Mouse (Mus musculus): ENCODE data around the gene Rb1. TPM values are rescaled to one million over a fixed set of nuclear protein-coding genes. Genes with fewer than 3 reads are reported as not detected.

Rb1 gene
- polyA plus RNA-seq, 1 experiment from 2014 or later = 15.4 TPM

DNA sequence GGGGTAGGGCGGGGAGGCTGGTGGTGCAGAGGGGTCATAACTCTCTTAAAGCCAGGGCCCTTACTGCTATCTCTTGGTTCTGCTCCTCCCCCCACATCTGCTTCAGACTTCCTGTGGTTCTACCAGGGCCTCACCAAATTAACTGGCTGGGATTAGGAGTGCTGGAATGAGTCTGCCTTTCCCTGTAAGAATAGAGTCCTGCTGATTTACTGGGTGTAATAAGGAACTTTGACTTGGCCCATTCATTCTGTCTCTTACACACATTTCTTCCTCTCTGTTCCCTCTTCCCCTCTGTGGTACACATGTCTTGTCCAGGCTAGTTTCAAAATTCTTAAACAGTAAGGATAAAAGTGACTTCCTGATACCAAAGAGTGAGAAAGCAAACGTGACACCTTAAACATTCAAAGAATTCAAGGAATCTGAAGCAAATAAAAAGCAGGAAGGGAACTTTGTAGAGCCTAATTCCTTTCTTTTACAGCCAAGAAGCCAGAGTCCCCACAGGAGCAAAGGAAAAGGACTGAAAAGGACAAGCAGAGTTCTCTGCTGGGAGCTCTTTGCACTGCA is 91.1 kb downstream of the Rb1 start:
- Histone ChIP-seq H3K4me3 (ENCODE audit: low read depth, low read length) (no peak overlapping the region), H3K4me2 (replicated peaks; ENCODE audit: low read depth) (no peak overlapping the region), H3K36me3 (ENCODE audit: control insufficient read depth, insufficient read depth, low read length) (no peaks in the 10 kb centered on the region), H3K27me3 (ENCODE audit: control insufficient read depth, insufficient read depth, low read length) (no peaks in the 10 kb centered on the region), H3K27ac (replicated peaks) (peak overlapping the region; percentile 69), H3K4me1 (replicated peaks; ENCODE audit: control insufficient read depth, insufficient read depth) (peaks cover 3% of the 10 kb centered on the region), H3K9ac (ENCODE audit: low read length) (no peak overlapping the region), H3K9me3 (ENCODE audit: control insufficient read depth, low read length) (no peaks in the 10 kb centered on the region)
- WGBS = 26% methylated on average over 2 of the region's 2 CpGs
- DNase-seq (ENCODE audit: low spot score) (no peak), ATAC-seq (ENCODE audit: low FRiP score, low TSS enrichment) (no peak)
- no peak for TF ChIP-seq EP300 (optimal IDR thresholded peaks at IDR 0.05)
- no peak for TF ChIP-seq CTCF (IDR thresholded peaks at IDR 0.05; ENCODE audit: low read depth)

DNA sequence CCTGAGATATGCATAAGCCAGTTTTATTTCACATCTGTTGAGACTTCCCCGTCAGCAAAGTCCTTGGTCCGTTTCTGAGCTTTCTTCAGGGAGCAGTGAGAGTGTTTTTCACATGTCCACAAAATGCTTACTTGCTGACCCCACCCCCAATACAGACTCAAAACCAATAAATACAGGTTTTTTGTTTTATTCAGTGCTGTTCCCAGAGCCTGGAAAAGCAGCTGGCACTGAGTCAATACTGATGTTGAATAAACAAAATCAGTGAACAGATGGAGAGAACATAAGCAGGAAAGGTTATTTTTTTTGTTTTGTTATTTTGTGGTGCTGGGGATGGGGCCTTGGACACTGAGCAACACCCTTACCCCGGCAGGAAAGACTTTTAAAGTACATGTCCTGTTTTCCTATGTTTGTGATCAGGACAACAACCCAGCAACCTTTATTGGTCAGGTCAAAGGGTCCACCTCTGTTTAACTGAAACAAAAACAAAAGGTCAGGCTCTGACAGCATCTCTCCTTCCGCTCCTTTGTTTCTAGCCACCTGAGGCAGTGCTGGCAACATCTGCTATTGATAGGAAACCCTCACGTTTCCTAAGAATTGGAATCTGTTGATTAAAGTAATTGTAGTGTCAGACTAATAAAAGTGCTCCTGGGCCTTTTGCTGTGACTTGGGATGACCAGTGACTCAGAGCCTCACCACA is 94.2 kb downstream of the Rb1 start:
- no peaks in the 10 kb centered on the region for H3K27me3 ChIP-seq (ENCODE audit: control insufficient read depth, insufficient read depth, low read length)
- H3K36me3 ChIP-seq (ENCODE audit: control insufficient read depth, insufficient read depth, low read length) = no peaks in the 10 kb centered on the region
- no peak overlapping the region for H3K4me2 ChIP-seq (replicated peaks; ENCODE audit: low read depth)
- DNase-seq (ENCODE audit: low spot score) (no peak), ATAC-seq (ENCODE audit: low FRiP score, low TSS enrichment) (no peak)
- H3K4me1 ChIP-seq (replicated peaks; ENCODE audit: control insufficient read depth, insufficient read depth) = peaks cover 3% of the 10 kb centered on the region
- 0 out of 2 replicates have a peak overlapping the region, but pooled peaks have one; percentile 8 for H3K27ac ChIP-seq (replicated peaks)
- 32% methylated on average over 5 of the region's 5 CpGs for WGBS
- no peaks in the 10 kb centered on the region for H3K9me3 ChIP-seq (ENCODE audit: control insufficient read depth, low read length)
- no peak overlapping the region for H3K4me3 ChIP-seq (ENCODE audit: low read depth, low read length)
- TF ChIP-seq EP300 (optimal IDR thresholded peaks at IDR 0.05) (no peak), CTCF (IDR thresholded peaks at IDR 0.05; ENCODE audit: low read depth) (no peak)
- no peak overlapping the region for H3K9ac ChIP-seq (ENCODE audit: low read length)

DNA sequence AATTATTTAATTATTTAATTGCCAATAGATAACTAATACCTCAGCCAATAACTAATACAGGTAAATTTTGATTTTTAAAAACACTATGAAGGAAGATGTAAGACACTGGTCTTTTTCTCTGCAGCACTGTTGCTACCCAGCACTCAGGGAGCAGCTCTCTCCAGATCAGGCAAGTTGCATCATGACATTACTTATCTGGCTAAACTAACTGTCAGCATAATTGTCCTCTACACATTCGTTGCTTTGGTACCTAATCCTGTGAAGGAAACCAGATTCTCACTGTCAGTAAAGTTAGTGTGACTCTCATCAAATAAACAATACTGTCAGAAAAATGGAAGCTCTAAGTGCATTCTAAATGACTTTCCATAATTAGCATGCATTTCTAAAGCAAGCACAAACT is 98.8 kb downstream of the Rb1 start:
- TF ChIP-seq EP300 (optimal IDR thresholded peaks at IDR 0.05) = no peak
- no peak for TF ChIP-seq CTCF (IDR thresholded peaks at IDR 0.05; ENCODE audit: low read depth)
- Histone ChIP-seq H3K4me3 (ENCODE audit: low read depth, low read length) (no peak overlapping the region), H3K36me3 (ENCODE audit: control insufficient read depth, insufficient read depth, low read length) (no peaks in the 10 kb centered on the region), H3K27me3 (ENCODE audit: control insufficient read depth, insufficient read depth, low read length) (no peaks in the 10 kb centered on the region), H3K27ac (replicated peaks) (0 out of 2 replicates have a peak overlapping the region, but pooled peaks have one; percentile 18), H3K4me1 (replicated peaks; ENCODE audit: control insufficient read depth, insufficient read depth) (no peaks in the 10 kb centered on the region), H3K4me2 (replicated peaks; ENCODE audit: low read depth) (no peak overlapping the region), H3K9ac (ENCODE audit: low read length) (no peak overlapping the region), H3K9me3 (ENCODE audit: control insufficient read depth, low read length) (no peaks in the 10 kb centered on the region)
- ATAC-seq (ENCODE audit: low FRiP score, low TSS enrichment) = peak; percentile 60; the same call in 1 of the 2 replicates
- 9% methylated on average over 1 of the region's 1 CpGs for WGBS
- DNase-seq (ENCODE audit: low spot score) = no peak

DNA sequence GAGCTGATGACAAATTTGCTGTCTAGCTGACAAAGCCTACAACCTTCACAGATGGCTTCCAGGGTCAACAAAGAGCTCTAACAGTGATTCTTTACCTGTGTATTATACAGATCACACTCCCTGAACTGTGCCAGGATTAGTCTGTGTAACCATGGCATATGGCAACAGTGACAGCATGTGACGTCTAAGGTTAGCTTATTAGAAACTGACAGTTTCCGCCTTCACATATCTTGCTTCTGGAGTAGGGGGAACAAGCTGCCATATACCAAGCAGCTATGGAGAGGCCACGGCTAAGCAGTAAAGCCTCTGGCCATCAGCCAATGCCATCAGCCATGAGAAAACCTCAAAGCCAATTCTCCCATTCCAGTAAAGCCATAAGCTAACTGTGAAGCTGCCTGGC is 99.3 kb downstream of the Rb1 start:
- no peak for ATAC-seq (ENCODE audit: low FRiP score, low TSS enrichment)
- no peak for TF ChIP-seq CTCF (IDR thresholded peaks at IDR 0.05; ENCODE audit: low read depth)
- TF ChIP-seq EP300 (optimal IDR thresholded peaks at IDR 0.05) = no peak

DNA sequence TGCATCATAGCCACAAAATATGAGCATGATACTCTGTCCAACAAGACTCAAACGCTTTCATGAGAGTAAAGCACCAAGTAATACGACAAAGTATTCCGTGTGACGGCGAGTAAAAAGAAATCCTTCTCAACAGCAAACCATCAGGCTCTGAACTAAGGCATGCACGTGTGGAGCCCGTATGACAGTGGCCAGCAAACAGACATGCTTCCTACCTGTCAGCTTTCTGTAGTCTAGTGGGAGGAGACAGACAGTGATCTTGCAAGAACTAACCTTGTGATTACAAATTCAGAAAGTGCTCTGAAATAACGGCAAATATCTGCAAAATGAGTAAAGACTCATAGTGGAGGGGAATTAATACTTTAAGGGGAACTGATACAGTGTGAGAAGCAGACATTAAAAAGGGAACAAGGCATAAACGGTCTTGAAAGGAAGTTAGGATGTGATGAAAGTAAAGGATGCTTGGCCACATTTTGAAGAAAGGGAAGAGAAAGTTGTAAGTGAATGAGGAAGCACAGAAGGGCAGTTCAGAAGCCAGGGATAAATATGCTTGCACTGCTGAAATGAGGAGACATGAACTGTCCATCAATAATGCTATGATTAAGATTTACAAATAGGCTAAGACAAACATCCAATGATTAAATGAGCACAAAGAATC is 103.2 kb downstream of the Rb1 start:
- no peak for ATAC-seq (ENCODE audit: low FRiP score, low TSS enrichment)
- no peaks in the 10 kb centered on the region for H3K36me3 ChIP-seq (ENCODE audit: control insufficient read depth, insufficient read depth, low read length)
- no peaks in the 10 kb centered on the region for H3K9me3 ChIP-seq (ENCODE audit: control insufficient read depth, low read length)
- no peaks in the 10 kb centered on the region for H3K4me1 ChIP-seq (replicated peaks; ENCODE audit: control insufficient read depth, insufficient read depth)
- H3K4me3 ChIP-seq (ENCODE audit: low read depth, low read length) = no peak overlapping the region
- WGBS = 78% methylated on average over 9 of the region's 9 CpGs
- DNase-seq (ENCODE audit: low spot score) = no peak
- no peaks in the 10 kb centered on the region for H3K27me3 ChIP-seq (ENCODE audit: control insufficient read depth, insufficient read depth, low read length)
- no peak overlapping the region for H3K4me2 ChIP-seq (replicated peaks; ENCODE audit: low read depth)
- no peak overlapping the region for H3K9ac ChIP-seq (ENCODE audit: low read length)
- no peak overlapping the region for H3K27ac ChIP-seq (replicated peaks)
- no peak for TF ChIP-seq CTCF (IDR thresholded peaks at IDR 0.05; ENCODE audit: low read depth)
- no peak for TF ChIP-seq EP300 (optimal IDR thresholded peaks at IDR 0.05)

More for the DNA sequence above, 99.3 kb downstream of the Rb1 start:
- no peaks in the 10 kb centered on the region for H3K4me1 ChIP-seq (replicated peaks; ENCODE audit: control insufficient read depth, insufficient read depth)
- no peak overlapping the region for H3K9ac ChIP-seq (ENCODE audit: low read length)
- H3K4me2 ChIP-seq (replicated peaks; ENCODE audit: low read depth) = no peak overlapping the region
- no peak for DNase-seq (ENCODE audit: low spot score)
- no peak overlapping the region for H3K4me3 ChIP-seq (ENCODE audit: low read depth, low read length)
- H3K36me3 ChIP-seq (ENCODE audit: control insufficient read depth, insufficient read depth, low read length) = no peaks in the 10 kb centered on the region
- no peaks in the 10 kb centered on the region for H3K27me3 ChIP-seq (ENCODE audit: control insufficient read depth, insufficient read depth, low read length)
- 0 out of 2 replicates have a peak overlapping the region, but pooled peaks have one; percentile 45 for H3K27ac ChIP-seq (replicated peaks)
- whole genome bisulfite sequencing = 44% methylated on average over 3 of the region's 3 CpGs
- H3K9me3 ChIP-seq (ENCODE audit: control insufficient read depth, low read length) = no peaks in the 10 kb centered on the region

DNA sequence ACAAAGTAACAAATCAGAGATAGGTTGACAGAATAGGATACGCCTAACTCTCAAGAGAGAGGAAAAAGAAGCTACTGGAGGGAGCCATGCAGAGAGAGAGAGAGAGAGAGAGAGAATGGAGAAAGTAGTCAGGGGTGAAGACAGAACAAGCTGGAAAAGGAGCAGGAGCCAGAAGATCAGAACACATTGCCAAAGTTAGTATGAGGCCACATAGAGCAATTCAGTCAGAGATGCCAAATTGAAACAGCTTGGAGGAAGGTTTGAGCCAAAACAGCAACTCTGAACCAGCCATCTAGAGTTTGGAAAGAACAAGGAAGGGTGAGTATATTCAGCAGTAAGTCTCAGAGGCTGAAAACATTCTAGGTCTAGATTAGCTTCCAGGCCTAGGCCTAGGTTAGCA is 108.6 kb downstream of the Rb1 start:
- Histone ChIP-seq H3K27me3 (ENCODE audit: control insufficient read depth, insufficient read depth, low read length) (no peaks in the 10 kb centered on the region), H3K4me1 (replicated peaks; ENCODE audit: control insufficient read depth, insufficient read depth) (no peaks in the 10 kb centered on the region), H3K36me3 (ENCODE audit: control insufficient read depth, insufficient read depth, low read length) (no peaks in the 10 kb centered on the region), H3K4me2 (replicated peaks; ENCODE audit: low read depth) (no peak overlapping the region), H3K27ac (replicated peaks) (no peak overlapping the region), H3K4me3 (ENCODE audit: low read depth, low read length) (no peak overlapping the region), H3K9me3 (ENCODE audit: control insufficient read depth, low read length) (no peaks in the 10 kb centered on the region), H3K9ac (ENCODE audit: low read length) (no peak overlapping the region)
- no peak for TF ChIP-seq EP300 (optimal IDR thresholded peaks at IDR 0.05)
- no peak for TF ChIP-seq CTCF (IDR thresholded peaks at IDR 0.05; ENCODE audit: low read depth)
- 79% methylated on average over 1 of the region's 1 CpGs for WGBS
- ATAC-seq (ENCODE audit: low FRiP score, low TSS enrichment) (no peak), DNase-seq (ENCODE audit: low spot score) (no peak)

Measured in stomach, postnatal 0 days (tissue).